Mouse (Mus musculus): Measurements from ENCODE around the gene Sebox.

Gene Sebox

GRCm38 (mm10) chr11:78502909-78503650 is at the start of gene Sebox:
Gene Sebox (plus strand): TSS chr11:78503447.
- DNase-seq: no peak

DNA sequence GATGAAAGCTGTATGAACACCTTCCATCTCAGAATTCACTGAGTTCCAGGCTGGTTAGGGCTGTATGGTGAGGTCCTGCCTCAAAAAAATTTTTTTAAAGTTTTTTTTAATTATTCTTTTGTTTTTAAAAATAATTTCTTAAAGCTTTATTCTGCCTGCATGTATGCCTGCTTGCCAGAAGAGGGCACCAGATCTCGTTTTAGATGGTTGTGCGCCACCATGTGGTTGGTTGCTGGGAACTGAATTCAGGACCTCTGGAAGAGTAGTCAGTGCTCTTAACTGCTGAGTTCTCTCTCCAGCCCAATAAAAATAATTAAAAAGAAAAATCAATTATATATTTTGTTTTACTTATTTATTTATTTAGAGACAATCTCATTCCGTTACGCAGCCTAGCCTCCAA is 49.6 kb upstream of the Sebox start:
- peak in 1 of 2 experiments; percentile 26 for DNase-seq

GRCm38 (mm10) chr11:78454276-78454675 is 49.0 kb upstream of the Sebox start:
- DNase-seq: no peak

DNA sequence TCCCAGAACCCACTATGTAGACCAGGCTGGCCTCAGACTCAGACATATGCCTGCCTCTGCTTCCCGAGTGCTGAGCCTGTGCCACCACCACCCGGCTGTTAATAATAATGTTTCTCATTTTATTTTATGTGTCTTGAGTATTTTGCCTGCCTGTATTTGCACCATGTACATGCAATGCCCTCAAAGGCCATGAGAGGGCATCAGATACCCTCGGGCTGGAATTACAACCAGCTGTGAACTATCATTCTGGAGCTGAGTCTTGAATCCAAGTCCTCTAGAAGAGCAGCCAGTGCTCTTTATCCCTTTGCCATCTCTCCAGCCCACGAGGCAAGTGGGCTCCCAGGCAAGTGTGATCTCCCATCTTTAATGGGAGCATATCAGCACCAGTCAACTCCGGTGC is 47.9 kb upstream of the Sebox start:
- DNase-seq: no peak

GRCm38 (mm10) chr11:78458740-78459139 is 44.5 kb upstream of the Sebox start:
- DNase-seq: no peak

DNA sequence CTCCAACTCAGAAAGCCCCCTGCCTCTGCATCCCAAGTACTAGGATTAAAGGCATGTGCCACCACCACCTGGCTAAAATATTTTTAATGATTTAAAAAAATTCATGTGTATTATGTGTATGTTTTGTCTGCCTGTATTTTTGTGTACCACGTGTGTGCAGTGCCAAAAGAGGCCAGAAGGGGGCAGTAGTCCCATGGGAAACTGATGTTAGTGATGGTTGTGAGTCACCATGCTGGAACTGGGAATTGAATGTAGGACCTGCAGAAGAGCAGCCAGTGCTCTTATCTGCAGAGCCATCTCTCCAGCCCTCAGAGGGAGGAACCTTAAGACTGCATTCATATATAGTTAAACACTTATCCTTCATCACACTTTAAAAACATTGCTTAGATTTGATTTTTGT is 41.4 kb upstream of the Sebox start:
- DNase-seq: no peak

DNA sequence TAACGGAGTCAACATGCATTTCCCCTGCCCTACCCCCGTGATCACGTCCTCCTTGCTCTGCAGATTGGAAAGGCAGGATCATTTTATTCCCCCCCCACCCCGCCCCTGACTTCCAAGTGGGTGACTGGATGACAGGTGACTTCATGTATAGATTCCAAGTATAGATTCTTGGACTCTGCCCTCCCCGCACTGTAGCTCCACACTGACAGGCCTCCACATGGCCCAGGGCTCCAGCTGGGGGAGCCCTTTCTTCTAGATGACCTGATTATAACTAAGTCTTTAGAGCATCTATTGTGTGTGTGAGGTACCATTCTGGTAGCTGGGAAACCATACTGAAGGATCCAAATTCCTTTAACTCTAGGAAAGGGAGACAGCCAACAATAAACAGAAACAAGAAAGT is 40.6 kb upstream of the Sebox start:
- no peak for DNase-seq

GRCm38 (mm10) chr11:78463286-78464036 is 39.8 kb upstream of the Sebox start:
- no peak for DNase-seq

- no peak for DNase-seq
These were observed 38.1 kb upstream of the Sebox start for GRCm38 (mm10) chr11:78465116-78465515.

- DNase-seq: peak; percentile 58 to 65
These were observed 37.6 kb upstream of the Sebox start, which contains the start of gene Slc46a1 for GRCm38 (mm10) chr11:78465568-78466180. Gene Slc46a1 (plus strand): TSS chr11:78465697.

GRCm38 (mm10) chr11:78466242-78466912 is 36.9 kb upstream of the Sebox start:
- no peak for DNase-seq

GRCm38 (mm10) chr11:78467515-78467914 is 35.7 kb upstream of the Sebox start:
- no peak for DNase-seq

DNA sequence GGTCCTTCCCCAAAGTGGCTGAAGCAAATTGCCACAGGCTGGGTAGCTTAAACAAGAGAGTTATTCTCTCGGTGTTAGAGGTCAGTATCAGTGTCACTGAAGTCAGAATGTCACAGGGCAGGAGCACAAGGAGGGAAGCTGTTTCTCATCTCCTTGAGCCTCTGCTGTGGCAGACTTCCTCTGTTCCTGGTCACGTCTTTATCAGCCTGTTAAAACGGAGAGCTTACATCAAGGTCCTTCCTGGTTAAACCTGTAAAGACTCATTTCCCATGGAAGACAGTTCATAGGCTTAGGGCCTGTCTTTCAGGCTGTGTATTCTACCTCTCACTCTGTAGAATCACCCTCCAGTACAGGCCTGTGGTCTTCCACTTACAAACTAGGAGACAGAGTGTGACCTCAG is 35.3 kb upstream of the Sebox start:
- DNase-seq: no peak

DNA sequence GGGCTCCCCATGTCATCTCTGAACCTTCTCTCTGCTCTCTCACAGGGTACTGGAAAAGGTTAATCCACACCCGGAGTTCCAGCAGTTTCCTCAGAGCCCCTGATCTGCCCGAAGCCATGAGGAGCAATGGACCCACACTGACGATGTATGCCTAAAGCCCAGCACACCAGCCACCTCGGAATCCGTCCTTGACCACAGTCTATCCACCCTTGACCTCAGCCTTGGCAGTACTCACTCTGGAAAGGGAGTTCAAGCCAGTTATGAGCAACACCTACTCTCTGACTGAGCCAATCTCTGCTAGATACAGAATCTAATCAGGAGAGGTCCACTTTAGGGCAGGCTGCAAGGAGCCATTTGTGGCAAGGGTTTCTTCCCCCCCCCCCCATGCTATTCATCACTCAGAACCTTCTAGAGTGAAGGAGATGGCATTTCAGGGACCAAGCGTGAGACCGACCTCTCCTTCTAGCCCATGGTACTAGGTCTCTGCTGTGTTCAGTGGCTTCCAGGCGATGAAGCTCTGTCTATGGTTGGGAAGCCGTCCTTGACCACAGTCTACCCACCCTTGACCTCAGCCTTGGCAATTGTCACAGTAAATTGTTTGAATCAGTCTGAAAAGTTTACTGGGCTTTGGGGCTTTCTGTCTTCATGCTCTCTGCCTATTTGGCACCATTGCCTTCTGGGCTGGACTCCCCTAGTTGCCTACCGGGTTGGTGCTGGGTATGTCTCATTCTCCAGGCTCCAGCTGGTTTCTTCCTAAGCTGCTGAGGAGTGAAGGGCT is 31.7 kb upstream of the Sebox start:
- DNase-seq: no peak

DNA sequence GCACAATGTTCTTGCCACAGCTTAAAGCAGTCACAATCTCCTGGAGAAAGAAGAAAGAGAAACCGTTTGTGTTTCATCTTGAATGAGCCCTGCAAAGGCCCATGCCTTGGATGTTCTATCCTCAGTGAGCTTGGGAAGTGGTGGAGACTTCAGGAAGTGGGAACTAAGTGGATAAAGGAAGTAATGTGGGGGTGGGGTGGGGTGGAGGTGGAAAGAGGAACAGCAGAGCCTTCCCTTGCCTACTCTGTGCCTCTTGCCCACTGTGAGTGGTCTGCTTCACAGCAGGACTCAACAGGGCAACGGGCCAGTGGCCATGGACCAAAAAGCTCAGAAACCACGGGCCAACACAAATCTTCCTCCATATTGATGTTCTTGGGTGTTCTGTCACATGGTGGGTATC is 28.0 kb upstream of the Sebox start:
- DNase-seq: no peak

- no peak for DNase-seq
These were observed 19.6 kb upstream of the Sebox start for GRCm38 (mm10) chr11:78483639-78484038.

DNA sequence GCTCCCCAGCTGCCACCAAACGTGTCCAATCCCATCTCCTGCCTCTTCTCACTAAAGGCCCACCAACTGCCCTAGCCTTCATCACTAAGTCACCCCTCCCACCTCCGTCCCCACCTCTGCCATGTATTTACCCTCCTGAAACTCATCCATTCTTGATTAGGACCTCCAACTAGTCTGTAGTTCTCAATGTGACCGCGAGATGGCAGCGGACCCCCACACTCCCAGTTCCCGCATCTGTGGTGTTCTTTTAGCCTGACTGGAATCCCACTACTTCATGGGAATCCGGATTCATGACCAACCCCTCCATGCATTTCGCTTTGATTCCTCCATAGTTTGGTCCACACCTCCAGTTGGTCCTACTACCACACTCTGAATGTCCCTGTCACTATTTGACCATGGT is 15.1 kb upstream of the Sebox start:
- DNase-seq: peak in 1 of 2 experiments; percentile 29

GRCm38 (mm10) chr11:78490781-78491241 is 12.4 kb upstream of the Sebox start:
- no peak for DNase-seq

DNA sequence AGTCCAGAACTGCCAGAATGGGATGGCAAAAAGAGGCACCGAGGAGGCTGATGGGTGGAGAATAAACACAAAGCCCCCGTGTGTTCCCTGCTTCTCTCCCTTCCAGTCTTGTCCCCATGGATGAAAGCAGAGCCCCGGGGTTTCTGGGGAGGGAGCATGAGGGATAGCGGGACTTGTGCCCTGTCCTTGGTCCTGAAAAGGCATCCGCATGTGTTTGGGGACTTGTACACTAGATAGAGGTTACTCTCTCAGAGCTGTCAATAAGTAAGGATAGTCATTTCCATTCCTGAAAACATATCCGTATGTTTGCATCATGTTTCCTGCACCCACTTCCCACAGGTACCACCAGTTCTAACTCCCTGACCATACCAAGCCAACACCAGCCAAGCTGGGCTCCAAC is 7.3 kb upstream of the Sebox start:
- no peak for DNase-seq

DNA sequence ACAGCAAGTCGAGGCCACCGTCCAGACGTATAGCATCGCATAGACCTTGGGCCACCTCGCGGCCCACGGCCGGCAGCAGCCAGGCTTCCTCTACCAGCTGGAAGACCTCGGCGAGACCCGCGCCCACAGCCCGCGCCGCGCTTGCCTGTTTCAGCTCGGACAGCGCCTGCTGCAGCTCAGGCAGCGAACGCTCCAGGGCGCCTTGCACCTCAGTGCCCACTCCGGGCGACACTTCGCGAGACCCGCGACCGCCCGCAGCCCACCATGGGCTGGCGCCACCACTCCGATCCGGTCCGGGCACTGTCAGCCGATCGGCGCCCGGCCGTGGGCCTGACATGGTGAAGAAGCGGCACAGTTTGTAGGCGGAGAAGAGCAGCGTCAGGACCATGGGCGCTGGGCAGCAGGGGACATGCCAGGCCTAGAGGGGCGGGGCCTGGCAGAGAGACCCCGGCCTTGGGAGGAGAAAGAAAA is 6.1 kb upstream of the Sebox start:
- peak; percentile 20 to 29 for DNase-seq

- peak; percentile 94 to 96 for DNase-seq
These were observed 5.4 kb upstream of the Sebox start, which contains the start of gene Sarm1 for GRCm38 (mm10) chr11:78497544-78498522. Gene Sarm1 (minus strand): TSS chr11:78497754.

Data from thymus, adult 18-20 months (tissue).